Mouse (Mus musculus) embryonic facial prominence, embryonic 12.5 days (tissue): ENCODE data around the gene Rela. TPM values are rescaled to one million over a fixed set of nuclear protein-coding genes. Genes with fewer than 3 reads are reported as not detected.

Source experiments
- ATAC-seq: fragments of 200-750 bp; cut with Nextera tagmentation; 2 replicates; pipeline ENCODE4 v1.8.0; 2017; ENCODE audit not compliant: insufficient number of reproducible peaks, insufficient read depth, low FRiP score, low TSS enrichment
- H3K27ac ChIP-seq: fragments of 300-500 bp; sonication (generic); 2 replicates; pipeline ENCODE4 v1.5.1; 2016; ENCODE audit warnings: mild to moderate bottlenecking
- H3K27me3 ChIP-seq: fragments of 300-500 bp; sonication (generic); 2 replicates; pipeline ENCODE4 v1.6.1; 2016; ENCODE audit warnings: mild to moderate bottlenecking, moderate library complexity
- H3K36me3 ChIP-seq: fragments of 300-500 bp; sonication (generic); 2 replicates; pipeline ENCODE4 v1.6.1; 2016; ENCODE audit warnings: mild to moderate bottlenecking
- H3K4me1 ChIP-seq: fragments of 300-500 bp; sonication (generic); 2 replicates; pipeline ENCODE4 v1.6.1; 2016
- H3K4me2 ChIP-seq: fragments of 300-500 bp; sonication (generic); replicated peaks from 2 replicates; pipeline ENCODE4 v1.6.1; 2016; ENCODE audit warnings: mild to moderate bottlenecking, moderate library complexity
- H3K4me3 ChIP-seq: fragments of 300-500 bp; sonication (generic); 2 replicates; pipeline ENCODE4 v1.5.1; 2016; ENCODE audit warnings: mild to moderate bottlenecking
- H3K9ac ChIP-seq: fragments of 300-500 bp; sonication (generic); 2 replicates; pipeline ENCODE4 v1.6.1; 2016; ENCODE audit warnings: mild to moderate bottlenecking, moderate library complexity
- H3K9me3 ChIP-seq: fragments of 300-500 bp; sonication (generic); 2 replicates; pipeline ENCODE4 v1.6.1; 2016; ENCODE audit warnings: mild to moderate bottlenecking, moderate library complexity
- WGBS: fragments of 180-500 bp; shearing (Covaris S2); methylation state at CpG from one replicate; pipeline ENCODE4 v1.1.7; 2016; 5-methylcytosine and 5-hydroxymethylcytosine counted together
- microRNA-seq: library from miRNA; unstranded; fragments of <30 nt; microRNA quantifications from one replicate; pipeline ENCODE4, GENCODE M21; 2017
- polyA plus RNA-seq: library from polyadenylated mRNA; unstranded; fragments of >200 nt; fragmentation: Nextera tagmentation; extraction: Ambion mirVana; gene quantifications from 2 replicates; pipeline ENCODE4 v1.2.1, GENCODE M21; 2016

Rela gene
- polyA plus RNA-seq, 1 experiment from 2014 or later: 49.3 TPM

- Histone ChIP-seq H3K36me3 (peaks cover 49% of the 10 kb centered on the region), H3K4me2 (peak overlapping the region; percentile 94), H3K4me3 (peak overlapping the region; percentile 95), H3K9me3 (no peaks in the 10 kb centered on the region), H3K4me1 (peaks cover 48% of the 10 kb centered on the region), H3K27me3 (no peaks in the 10 kb centered on the region), H3K9ac (peak overlapping the region; percentile 95), H3K27ac (peak overlapping the region; percentile 61)
- ATAC-seq: no peak
- WGBS: 66% methylated on average over 5 of the region's 5 CpGs
Observed at GRCm38 (mm10) chr19:5691601-5692000, 54.3 kb downstream of the Rela start.

DNA sequence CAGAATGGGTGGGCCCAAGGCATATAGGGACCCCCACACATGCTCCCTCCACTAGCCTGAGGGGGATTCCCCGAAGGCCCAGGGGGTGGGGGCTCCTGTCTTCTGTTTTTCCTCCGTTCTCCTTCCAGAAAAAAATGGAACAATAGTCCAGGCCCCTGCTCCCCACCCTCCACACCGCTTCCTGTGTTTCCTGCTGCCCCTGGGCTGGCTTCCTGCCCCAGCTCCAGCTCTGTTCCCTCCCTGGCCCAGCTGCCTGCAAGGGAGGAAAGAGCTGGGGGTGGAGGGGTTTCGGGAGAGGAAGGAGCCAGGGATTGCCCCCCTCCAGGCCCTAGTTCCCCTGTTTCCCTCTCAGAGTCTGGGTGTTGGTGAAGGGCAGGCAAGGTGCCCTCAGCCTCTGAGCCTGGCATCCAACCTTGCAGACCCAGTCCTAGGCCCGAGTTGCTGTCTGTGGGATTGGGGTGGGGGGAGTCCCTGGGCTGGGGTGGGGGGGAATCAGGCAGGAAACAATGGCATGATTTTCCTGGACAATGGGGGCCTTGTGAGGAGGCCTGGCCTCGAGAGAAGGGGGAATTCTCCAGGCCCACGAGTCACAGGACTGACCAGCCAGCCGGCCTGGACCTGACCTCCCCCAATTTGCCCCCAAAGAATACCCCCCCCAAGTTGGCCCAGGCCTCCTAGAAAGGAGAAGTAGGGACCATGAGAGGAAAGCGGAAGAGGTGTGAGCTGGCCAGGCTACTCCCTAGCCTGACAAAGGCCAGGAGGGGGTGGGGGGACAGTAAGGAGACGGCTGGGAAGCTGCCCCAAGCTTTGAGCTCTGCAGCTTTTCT, 55.0 kb downstream of the Rela start:
- H3K36me3 ChIP-seq: peaks cover 56% of the 10 kb centered on the region
- peaks cover 44% of the 10 kb centered on the region for H3K4me1 ChIP-seq

GRCm38 (mm10) chr19:5692913-5693396, 55.7 kb downstream of the Rela start:
- peaks cover 63% of the 10 kb centered on the region for H3K36me3 ChIP-seq

More for the DNA sequence above, 55.0 kb downstream of the Rela start:
- WGBS: 34% methylated on average over 10 of the region's 10 CpGs
- H3K4me2 ChIP-seq: peak overlapping the region; percentile 94
- no peaks in the 10 kb centered on the region for H3K27me3 ChIP-seq
- peak overlapping the region; percentile 95 for H3K9ac ChIP-seq
- no peak for ATAC-seq
- peak overlapping the region; percentile 95 for H3K4me3 ChIP-seq
- no peaks in the 10 kb centered on the region for H3K9me3 ChIP-seq
- peak overlapping the region; percentile 61 for H3K27ac ChIP-seq

DNA sequence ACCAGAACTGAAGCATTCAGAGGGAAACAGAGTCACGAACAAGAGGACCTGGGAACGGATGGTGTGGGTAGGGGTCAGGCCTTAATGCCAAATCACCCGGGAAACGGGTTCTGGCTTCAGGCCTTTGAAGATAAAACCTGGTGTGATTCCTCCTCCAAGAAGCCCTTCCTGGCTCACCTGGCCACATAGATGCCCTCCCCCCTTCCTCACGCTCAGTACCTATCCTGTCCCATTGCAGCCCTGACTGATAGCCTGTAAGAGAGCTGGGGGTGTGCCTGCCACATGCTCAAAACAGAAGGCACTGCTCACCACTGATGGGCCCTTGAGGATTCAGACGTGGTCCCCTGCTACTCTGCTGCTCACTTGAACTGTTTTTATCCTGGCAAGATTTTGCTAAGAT, 56.5 kb downstream of the Rela start:
- no peaks in the 10 kb centered on the region for H3K9me3 ChIP-seq
- peak overlapping the region; percentile 94 for H3K4me2 ChIP-seq
- ATAC-seq: no peak
- no peaks in the 10 kb centered on the region for H3K27me3 ChIP-seq
- H3K9ac ChIP-seq: no peak overlapping the region
- H3K36me3 ChIP-seq: peaks cover 71% of the 10 kb centered on the region
- no peak overlapping the region for H3K27ac ChIP-seq
- 0 out of 2 replicates have a peak overlapping the region, but pooled peaks have one; percentile 95 for H3K4me3 ChIP-seq
- 85% methylated on average over 6 of the region's 6 CpGs for WGBS
- peaks cover 36% of the 10 kb centered on the region for H3K4me1 ChIP-seq

More at GRCm38 (mm10) chr19:5692913-5693396, 55.7 kb downstream of the Rela start:
- 67% methylated on average over 10 of the region's 10 CpGs for WGBS
- Histone ChIP-seq H3K27me3 (no peaks in the 10 kb centered on the region), H3K4me2 (peak overlapping the region; percentile 94), H3K9ac (peak overlapping the region; percentile 95), H3K9me3 (no peaks in the 10 kb centered on the region), H3K4me3 (peak overlapping the region; percentile 95; the same call in 1 of the 2 replicates), H3K27ac (peak overlapping the region; percentile 61), H3K4me1 (peaks cover 37% of the 10 kb centered on the region)
- ATAC-seq: no peak

DNA sequence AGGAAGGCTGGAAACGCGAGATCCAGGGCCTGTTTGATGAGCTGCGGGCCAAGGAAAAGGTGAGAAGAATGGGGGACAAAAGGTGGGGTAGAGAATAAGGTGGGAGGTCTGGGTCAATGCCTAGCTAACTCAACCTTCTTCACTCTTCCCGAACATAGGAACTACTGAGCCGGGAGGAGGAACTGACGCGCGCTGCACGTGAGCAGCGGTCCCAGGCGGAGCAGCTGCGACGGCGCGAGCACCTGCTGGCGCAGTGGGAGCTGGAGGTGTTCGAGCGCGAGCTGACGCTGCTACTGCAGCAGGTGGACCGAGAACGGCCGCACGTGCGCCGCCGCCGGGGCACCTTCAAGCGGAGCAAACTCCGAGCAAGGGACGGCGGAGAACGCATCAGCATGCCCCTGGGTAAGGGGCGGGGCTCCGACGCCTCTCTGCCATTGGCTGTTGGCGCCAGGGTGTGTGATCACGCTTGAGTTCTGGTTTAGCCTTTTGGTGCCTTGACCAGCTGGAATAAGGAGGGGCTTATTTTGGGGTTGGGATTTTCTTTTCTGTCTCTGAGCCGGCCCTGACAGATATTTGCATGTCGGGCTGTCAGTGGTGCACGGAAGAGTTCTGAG, 58.7 kb downstream of the Rela start:
- Histone ChIP-seq H3K9me3 (no peaks in the 10 kb centered on the region), H3K27me3 (no peaks in the 10 kb centered on the region), H3K4me3 (no peak overlapping the region), H3K9ac (no peak overlapping the region), H3K27ac (no peak overlapping the region), H3K4me2 (peak overlapping the region; percentile 31), H3K4me1 (peaks cover 29% of the 10 kb centered on the region), H3K36me3 (peaks cover 89% of the 10 kb centered on the region)
- ATAC-seq: no peak
- WGBS: 23% methylated on average over 41 of the region's 41 CpGs

Small RNAs within 50 kb of the gene (microRNA-seq; reads per million reads assigned to microRNA genes)
- 0.54 reads per million for gene Mir6987

Other genes with a start within 250 kb of the Rela start
- 98.9 and 107 TPM in 2 replicates for gene Sart1, start 248.8 kb upstream of the Rela start, polyA plus RNA-seq
- 0.45 and 0.55 TPM in 2 replicates for gene Tsga10ip, start 235.0 kb upstream of the Rela start, polyA plus RNA-seq
- 303 and 323 TPM in 2 replicates for gene Drap1, start 212.5 kb upstream of the Rela start, polyA plus RNA-seq
- 67.2 and 67.9 TPM in 2 replicates for gene AI837181, start 212.3 kb upstream of the Rela start, polyA plus RNA-seq
- gene Fosl1, start 189.9 kb upstream of the Rela start, polyA plus RNA-seq: not detected in 2 replicates
- 10.8 and 11.0 TPM in 2 replicates for gene Ccdc85b, start 179.6 kb upstream of the Rela start, polyA plus RNA-seq
- gene Fibp, start 176.9 kb upstream of the Rela start, polyA plus RNA-seq: 146 and 150 TPM in 2 replicates
- gene Ctsw, start 169.0 kb upstream of the Rela start, polyA plus RNA-seq: 1.9 and 2.1 TPM in 2 replicates
- gene Efemp2, start 163.5 kb upstream of the Rela start, polyA plus RNA-seq: 145 TPM in 2 replicates
- gene Mus81, start 149.1 kb upstream of the Rela start, polyA plus RNA-seq: 44.1 and 46.6 TPM in 2 replicates
- 2,582 and 2,586 TPM in 2 replicates for gene Cfl1, start 147.0 kb upstream of the Rela start, polyA plus RNA-seq
- 0.15 TPM in 1 of 2 replicates, not detected in the other for gene 1700020D05Rik, start 133.7 kb upstream of the Rela start, polyA plus RNA-seq
- 11.9 and 15.2 TPM in 2 replicates for gene Snx32, start 126.9 kb upstream of the Rela start, polyA plus RNA-seq
- 1.3 and 1.6 TPM in 2 replicates for gene Ovol1, start 76.8 kb upstream of the Rela start, polyA plus RNA-seq
- 2.8 and 3.2 TPM in 2 replicates for gene Ap5b1, start 69.5 kb upstream of the Rela start, polyA plus RNA-seq
- gene Rnaseh2c, start 35.6 kb upstream of the Rela start, polyA plus RNA-seq: 148 and 158 TPM in 2 replicates
- 61.3 and 63.7 TPM in 2 replicates for gene Kat5, start 27.2 kb upstream of the Rela start, polyA plus RNA-seq
- gene Sipa1, start 26.2 kb downstream of the Rela start, polyA plus RNA-seq: 27.0 and 28.7 TPM in 2 replicates
- 24.7 and 26.0 TPM in 2 replicates for gene Map3k11, start 51.3 kb downstream of the Rela start, polyA plus RNA-seq
- gene Pcnx3, start 51.4 kb downstream of the Rela start, polyA plus RNA-seq: 33.1 and 37.9 TPM in 2 replicates
- gene Kcnk7, start 66.9 kb downstream of the Rela start, polyA plus RNA-seq: 0.24 TPM in 1 of 2 replicates, not detected in the other
- 14.4 TPM in 2 replicates for gene Ehbp1l1, start 88.8 kb downstream of the Rela start, polyA plus RNA-seq
- 143 and 150 TPM in 2 replicates for gene Fam89b, start 92.2 kb downstream of the Rela start, polyA plus RNA-seq
- gene Ltbp3, start 103.4 kb downstream of the Rela start, polyA plus RNA-seq: 25.3 and 27.0 TPM in 2 replicates
- gene Scyl1, start 133.9 kb downstream of the Rela start, polyA plus RNA-seq: 78.8 and 80.0 TPM in 2 replicates
- 35.3 and 41.4 TPM in 2 replicates for gene Frmd8, start 237.8 kb downstream of the Rela start, polyA plus RNA-seq
- gene Slc25a45, start 240.3 kb downstream of the Rela start, polyA plus RNA-seq: 2.0 and 3.1 TPM in 2 replicates